Mouse (Mus musculus): ENCODE results near the gene Arhgap19.

GRCm38 (mm10) chr19:41818749-41819148 lies 16.9 kb upstream of the Arhgap19 start:
- no peak for TF ChIP-seq CTCF (IDR thresholded peaks at IDR 0.05; ENCODE audit: extremely low read depth, insufficient read length, insufficient replicate concordance, low read depth, low read length)
- no peak for TF ChIP-seq POLR2A (IDR thresholded peaks at IDR 0.05; ENCODE audit: low read depth, low read length)

Data from small intestine, adult 2 months (tissue).